Mouse (Mus musculus): ENCODE measurements at regions not wholly inside any gene's neighbourhood (a gene's known extent, or its start where the extent isn't known, plus 50 kb on each side); places are given as distances from the start of the nearest gene placed in this dataset.

DNA sequence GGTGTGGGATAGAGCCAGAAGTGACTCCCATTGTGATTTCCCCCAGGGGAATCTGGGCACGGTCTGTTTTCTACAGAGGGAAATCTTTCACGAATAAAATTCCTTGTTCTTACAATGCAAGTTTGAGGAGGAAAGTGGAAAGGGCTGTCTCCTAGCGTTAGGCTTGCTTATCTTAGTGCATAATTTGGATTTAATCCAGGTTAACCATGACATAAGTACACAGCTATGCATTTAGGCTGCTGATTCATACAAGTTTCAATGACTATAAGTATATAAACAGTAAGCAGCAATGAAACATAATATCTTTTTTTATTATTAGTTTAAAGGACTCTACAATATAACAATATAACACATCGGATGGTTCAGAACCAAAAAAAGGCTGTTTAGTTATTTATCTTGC is 74.6 kb upstream of the Arhgap21 start:
- no peak for TF ChIP-seq CTCF (IDR thresholded peaks at IDR 0.05; ENCODE audit: borderline replicate concordance, extremely low read depth, insufficient read depth, insufficient read length)
- no peak for TF ChIP-seq POLR2A (IDR thresholded peaks at IDR 0.05; ENCODE audit: borderline replicate concordance, extremely low read depth, insufficient read depth, insufficient read length, poor library complexity, severe bottlenecking)

All from brain, embryonic 14.5 days (tissue).